Mouse (Mus musculus) gastrocnemius, postnatal 25 days (tissue): ENCODE results near the gene Slc30a3. TPM values are rescaled to one million over a fixed set of nuclear protein-coding genes. Genes with fewer than 3 reads are reported as not detected.
"Not testable (repeated sequence)": the region's sequence is repeated elsewhere in the genome, so short reads cannot be mapped to it uniquely, and the experiment has no call there.

Experiments used
- DNase-seq: peaks from one replicate; pipeline ENCODE4 v3.0.0; 2022
- total RNA-seq, 2 experiments: library from RNA; stranded (reverse); gene quantifications; 1 replicate in 1 of 2; 2 replicates in 1 of 2; pipeline ENCODE4 v1.2.3; 2021

Slc30a3 gene
- total RNA-seq, 2 experiments from 2014 or later = 0.13 TPM; not detected in 1

DNA sequence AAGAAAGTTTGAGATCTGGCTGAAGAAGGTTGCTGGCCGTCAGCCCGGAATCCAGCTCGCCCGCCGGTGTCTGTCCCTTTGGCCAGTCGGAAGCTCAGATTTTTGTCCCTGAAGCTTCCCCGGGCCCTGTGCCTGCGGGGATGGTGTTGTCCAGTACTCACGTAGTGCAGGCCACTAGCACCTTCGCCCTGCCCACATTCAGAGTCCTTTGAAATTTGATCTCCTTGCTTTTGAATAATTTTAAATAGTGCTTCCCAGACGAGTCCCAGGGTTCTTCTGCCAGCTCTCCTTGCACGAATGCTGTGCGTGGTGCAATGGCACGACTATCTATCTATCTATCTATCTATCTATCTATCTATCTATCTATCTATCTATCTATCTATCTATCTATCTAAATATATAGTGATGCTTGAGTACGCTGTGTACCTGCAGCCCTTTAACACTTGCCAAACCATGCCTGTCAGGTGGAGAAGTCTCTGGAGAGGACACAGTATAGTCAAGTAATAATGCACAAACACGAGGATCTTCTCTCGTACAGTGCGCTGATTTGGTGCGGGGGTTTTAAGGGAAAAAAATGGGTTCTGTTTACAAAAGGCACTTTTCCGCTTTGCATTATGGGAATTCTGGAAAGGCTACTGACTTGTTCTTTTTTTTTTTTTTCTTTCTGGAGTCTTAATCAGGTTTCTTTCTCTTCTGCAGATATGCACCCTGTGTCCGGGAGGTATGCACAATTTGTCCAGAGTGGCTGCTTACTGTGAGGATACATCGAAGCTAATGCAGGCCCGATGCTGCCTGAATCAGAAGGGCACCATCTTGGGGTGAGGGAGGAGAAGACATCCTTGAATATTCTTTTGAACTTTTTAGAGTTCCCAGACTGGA, 59.0 kb downstream of the Slc30a3 start, which contains the start of gene Slc5a6:
Slc5a6 (minus strand) TSS at position 162 of the 879 bp plus-strand sequence.
- no peak for DNase-seq

DNA sequence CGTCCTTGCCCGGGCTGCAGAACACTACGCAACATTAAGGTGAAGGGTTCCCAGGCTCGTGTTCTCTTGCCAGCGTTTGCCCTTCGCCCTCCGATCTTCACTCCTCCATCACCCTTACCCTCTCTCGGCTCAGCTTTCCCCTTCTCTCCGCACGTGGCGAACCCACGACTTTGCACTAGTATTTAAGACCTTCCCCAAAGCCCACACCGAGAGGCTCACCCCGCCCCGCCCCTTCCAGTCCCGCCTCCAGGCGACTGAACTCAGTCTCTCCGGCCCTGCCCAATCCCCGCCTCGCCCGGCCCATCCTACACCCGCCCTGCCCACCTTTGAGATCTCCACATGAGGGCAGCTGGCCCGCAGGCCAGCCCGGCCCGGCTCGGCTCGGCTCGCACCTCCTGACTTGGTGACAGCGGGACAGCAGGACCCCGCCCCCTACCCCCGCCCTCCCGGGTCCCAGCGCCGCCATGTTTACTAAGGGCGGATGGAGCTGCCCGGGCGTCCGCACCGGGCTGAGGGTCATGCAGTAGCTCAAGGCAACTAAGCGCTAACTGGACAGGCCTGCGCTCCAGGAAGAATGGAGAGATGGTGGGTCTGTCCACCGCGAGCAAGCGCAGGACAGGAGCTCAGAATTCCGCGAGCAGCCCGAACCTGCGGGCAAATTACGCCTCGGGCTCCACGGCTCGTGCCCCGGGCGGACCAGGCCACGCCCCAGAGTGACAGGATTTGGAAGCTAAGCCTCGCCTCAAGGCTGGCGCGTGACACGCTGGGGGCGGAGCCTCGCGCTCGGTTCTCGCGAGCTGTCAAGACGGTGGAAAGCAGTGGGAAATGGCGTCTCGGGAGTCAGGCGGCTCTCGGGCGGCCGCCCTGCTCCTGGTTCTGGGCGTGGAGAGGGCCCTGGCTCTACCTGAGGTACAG, 59.9 kb downstream of the Slc30a3 start, which contains the start of gene Atraid:
Atraid (plus strand) TSS at position 465 of the 915 bp plus-strand sequence.
- DNase-seq = peak; percentile 98

GRCm38 (mm10) chr5:31047074-31047473, 61.0 kb downstream of the Slc30a3 start:
- no peak for DNase-seq

DNA sequence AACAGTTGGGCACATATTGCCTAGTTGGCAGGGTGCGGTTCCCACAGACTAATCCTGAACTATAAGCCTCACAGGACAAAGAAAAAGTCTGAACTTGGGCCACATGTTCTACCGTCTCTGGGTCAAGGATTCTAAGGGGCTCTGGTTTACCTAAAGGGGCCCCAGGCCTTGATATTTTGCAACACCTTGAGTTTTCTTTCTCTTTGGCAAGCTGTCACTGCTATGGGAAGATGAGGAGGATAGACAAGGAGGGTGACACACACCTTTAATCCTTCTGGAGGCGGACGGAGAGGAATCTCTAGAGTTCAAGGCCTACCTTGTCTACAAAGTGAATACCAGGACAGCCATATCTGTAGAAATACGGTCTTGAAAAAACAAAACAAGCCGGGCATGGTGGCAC, 61.6 kb downstream of the Slc30a3 start:
- DNase-seq = no peak

- DNase-seq = no peak
Measured at GRCm38 (mm10) chr5:31038171-31038845, 69.7 kb downstream of the Slc30a3 start.

DNA sequence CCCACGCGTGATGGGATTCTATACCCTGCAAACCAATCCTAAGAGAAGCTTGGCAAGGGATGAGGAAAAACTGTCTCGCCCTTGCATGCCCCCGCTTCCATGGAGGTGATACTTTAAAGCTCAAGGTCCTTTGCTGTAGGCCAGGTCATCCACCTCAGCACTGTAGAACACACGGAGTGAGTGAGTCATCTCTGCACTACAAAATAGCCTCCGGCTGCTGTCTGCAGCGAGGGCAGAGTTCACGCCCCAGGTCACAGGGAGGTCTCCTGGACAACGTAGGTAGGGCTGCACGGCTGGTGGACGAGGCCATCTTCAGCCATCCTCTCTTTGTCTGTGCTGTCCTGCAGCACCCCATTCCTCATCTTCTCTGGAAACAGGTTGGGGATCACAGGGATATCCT, 71.5 kb downstream of the Slc30a3 start:
- not testable (repeated sequence) for DNase-seq

Other genes starting within 250 kb of the Slc30a3 start
- gene Tmem214, start 240.2 kb downstream of the Slc30a3 start, total RNA-seq = 10 to 100 TPM; 25.2 to 35.0 TPM
- 1 to 10 TPM; 2.0 to 2.5 TPM for gene Agbl5, start 219.5 kb downstream of the Slc30a3 start, total RNA-seq
- 100 to 1,000 TPM; 103 to 117 TPM for gene Ost4, start 200.4 kb downstream of the Slc30a3 start, total RNA-seq
- 10 to 100 TPM in 1 of 2 experiments, 1 to 10 TPM in 1; 9.3 to 10.9 TPM for gene Emilin1, start 194.8 kb downstream of the Slc30a3 start, total RNA-seq
- gene Khk, start 186.8 kb downstream of the Slc30a3 start, total RNA-seq = 10 to 100 TPM; 25.2 to 34.5 TPM
- 1 to 10 TPM; 3.4 to 4.3 TPM for gene Cgref1, start 162.6 kb downstream of the Slc30a3 start, total RNA-seq
- gene Preb, start 147.9 kb downstream of the Slc30a3 start, total RNA-seq = 10 to 100 TPM; 69.8 to 81.6 TPM
- under 1 TPM; 0.18 to 0.21 TPM for gene Tcf23, start 139.6 kb downstream of the Slc30a3 start, total RNA-seq
- gene Atraid, start 59.9 kb downstream of the Slc30a3 start, total RNA-seq = 10 to 100 TPM; 41.8 to 44.4 TPM
- 1 to 10 TPM; 2.5 to 3.5 TPM for gene Slc5a6, start 59.3 kb downstream of the Slc30a3 start, total RNA-seq
- 10 to 100 TPM; 19.3 to 25.1 TPM for gene Cad, start 53.5 kb downstream of the Slc30a3 start, total RNA-seq
- not detected for gene Dnajc5g, start 2.0 kb downstream of the Slc30a3 start, total RNA-seq
- gene Trim54, start 8.5 kb upstream of the Slc30a3 start, total RNA-seq = 100 to 1,000 TPM; 303 to 342 TPM
- gene Ucn, start 30.6 kb upstream of the Slc30a3 start, total RNA-seq = not detected
- 10 to 100 TPM; 22.9 to 25.6 TPM for gene Mpv17, start 46.0 kb upstream of the Slc30a3 start, total RNA-seq
- gene Gm29609, start 71.7 kb upstream of the Slc30a3 start, total RNA-seq = under 1 TPM; 0.26 to 0.35 TPM
- 10 to 100 TPM; 21.8 to 24.5 TPM for gene Gtf3c2, start 71.9 kb upstream of the Slc30a3 start, total RNA-seq
- gene Snx17, start 85.0 kb upstream of the Slc30a3 start, total RNA-seq = 10 to 100 TPM; 28.3 to 31.1 TPM
- gene Eif2b4, start 85.2 kb upstream of the Slc30a3 start, total RNA-seq = 10 to 100 TPM; 51.5 to 63.1 TPM
- 1 to 10 TPM; 5.4 to 5.7 TPM for gene Zfp513, start 94.1 kb upstream of the Slc30a3 start, total RNA-seq
- gene Ppm1g, start 112.5 kb upstream of the Slc30a3 start, total RNA-seq = 10 to 100 TPM; 32.6 to 35.4 TPM
- gene Nrbp1, start 132.6 kb upstream of the Slc30a3 start, total RNA-seq = 10 to 100 TPM; 52.2 to 55.9 TPM
- not detected for gene Gm9970, start 133.0 kb upstream of the Slc30a3 start, total RNA-seq
- gene Krtcap3, start 143.5 kb upstream of the Slc30a3 start, total RNA-seq = 1 to 10 TPM; 1.8 to 1.9 TPM
- gene Ift172, start 182.9 kb upstream of the Slc30a3 start, total RNA-seq = 10 to 100 TPM; 21.0 to 24.4 TPM
- 1 to 10 TPM; 1.5 to 3.1 TPM for gene Fndc4, start 187.8 kb upstream of the Slc30a3 start, total RNA-seq
- not detected for gene Gckr, start 189.2 kb upstream of the Slc30a3 start, total RNA-seq